18 mouse cellular contexts compared by ENCODE assay signal in genomic region chr7:135860288-135860687, GRCm38 (mm10).
A peak's percentile ranks its signal among the peaks of the same experiment; 100 is the strongest.
DNase-seq lines count a peak whose midpoint lies in the region; ATAC-seq and TF ChIP-seq lines count a peak whose summit lies in the region.
"Had no signal": no experiment of that assay in that cellular context is flagged by ENCODE, and none has a peak within 500 bp of the region (broad histone marks: within the 10 kb centered on the region; RNA-seq: fewer than 3 reads in every experiment).

No protein-coding gene starts in this region.

- H3K27me3 ChIP-seq in heart, embryonic 15.5 days: 0 out of 2 replicates have a peak, but pooled peaks cover 2% of the 10 kb centered on the region
- H3K27me3 ChIP-seq in heart, adult 2 months (ENCODE audit: control insufficient read depth, insufficient read depth, low read length): no peaks in the 10 kb centered on the region
- H3K27me3 ChIP-seq in kidney, embryonic 16.5 days (ENCODE audit: insufficient read depth, low read length): no peaks in the 10 kb centered on the region
- peaks cover 36% of the 10 kb centered on the region for H3K27me3 ChIP-seq in limb, embryonic 10.5 days (ENCODE audit: low read depth, poor library complexity, severe bottlenecking)
- H3K27me3 ChIP-seq: hindbrain, embryonic 15.5 days had no signal

- H3K4me2 ChIP-seq in heart, embryonic 15.5 days: no peak overlapping the region
- H3K4me2 ChIP-seq in kidney, embryonic 16.5 days (replicated peaks; ENCODE audit: low read depth, low read length): no peak overlapping the region
- H3K4me2 ChIP-seq: forebrain, embryonic 12.5 days; hindbrain, embryonic 15.5 days; liver, embryonic 12.5 days had no signal

- H3K36me3 ChIP-seq in heart, embryonic 15.5 days: no peaks in the 10 kb centered on the region
- no peaks in the 10 kb centered on the region for H3K36me3 ChIP-seq in heart, adult 2 months (ENCODE audit: control insufficient read depth, insufficient read depth, low read length)
- H3K36me3 ChIP-seq in kidney, embryonic 16.5 days (ENCODE audit: insufficient read depth, low read length): no peaks in the 10 kb centered on the region
- H3K36me3 ChIP-seq in limb, embryonic 10.5 days: no peaks in the 10 kb centered on the region
- H3K36me3 ChIP-seq: forebrain, embryonic 12.5 days; G1E; hindbrain, embryonic 15.5 days; liver, embryonic 12.5 days had no signal

- WGBS in heart, embryonic 15.5 days: 55% methylated on average over 4 of the region's 4 CpGs
- WGBS in heart, adult 2 months: 50% methylated on average over 4 of the region's 4 CpGs
- WGBS in kidney, embryonic 16.5 days: 35% methylated on average over 4 of the region's 4 CpGs
- 82% methylated on average over 4 of the region's 4 CpGs for WGBS in limb, embryonic 10.5 days

- peak overlapping the region; percentile 54; the same call in 1 of the 2 replicates for H3K27ac ChIP-seq in heart, embryonic 15.5 days
- no peak overlapping the region for H3K27ac ChIP-seq in heart, adult 2 months
- peak overlapping the region; percentile 76 for H3K27ac ChIP-seq in kidney, embryonic 16.5 days (ENCODE audit: low read length)
- H3K27ac ChIP-seq in limb, embryonic 10.5 days: peak overlapping the region; percentile 59; the same call in 1 of the 2 replicates
- H3K27ac ChIP-seq: forebrain, embryonic 12.5 days; hindbrain, embryonic 15.5 days; layer of hippocampus, adult 2 months; liver, embryonic 12.5 days had no signal

- H3K9ac ChIP-seq in heart, embryonic 15.5 days: no peak overlapping the region
- H3K9ac ChIP-seq in heart, adult 2 months (ENCODE audit: low read depth, low read length): no peak overlapping the region
- no peak overlapping the region for H3K9ac ChIP-seq in kidney, embryonic 16.5 days (replicated peaks; ENCODE audit: low read length)
- H3K9ac ChIP-seq: forebrain, embryonic 12.5 days; hindbrain, embryonic 15.5 days; liver, embryonic 12.5 days had no signal

- intact Hi-C loops in heart, adult 2 months (cut with DNase I): no loop called here

- ATAC-seq in heart, embryonic 15.5 days (replicated peaks; ENCODE audit: insufficient number of reproducible peaks, insufficient read depth, low FRiP score, low read depth): no peak
- no peak for ATAC-seq in kidney, embryonic 16.5 days (ENCODE audit: low FRiP score, low TSS enrichment)
- ATAC-seq: activated CD4-positive, CD25-positive, alpha-beta regulatory T cell, adult 4 months; liver, embryonic 12.5 days had no signal

- H3K4me3 ChIP-seq in heart, embryonic 15.5 days: no peak overlapping the region
- no peak overlapping the region for H3K4me3 ChIP-seq in heart, adult 2 months
- H3K4me3 ChIP-seq in kidney, embryonic 16.5 days (ENCODE audit: low read length): no peak overlapping the region
- H3K4me3 ChIP-seq in limb, embryonic 10.5 days: no peak overlapping the region
- H3K4me3 ChIP-seq: forebrain, embryonic 12.5 days; hindbrain, embryonic 15.5 days; layer of hippocampus, adult 2 months; liver, embryonic 12.5 days had no signal

- H3K79me2 ChIP-seq in heart, adult 2 months (replicated peaks; ENCODE audit: control insufficient read depth, insufficient read depth, low read length): no peaks in the 10 kb centered on the region

- no peak for TF ChIP-seq POLR2A in heart, adult 2 months (IDR thresholded peaks at IDR 0.05; ENCODE audit: insufficient read depth, low read depth, low read length)

- no peak for TF ChIP-seq EP300 in heart, adult 2 months (IDR thresholded peaks at IDR 0.05; ENCODE audit: insufficient read depth, low read depth, low read length)

- no peak for TF ChIP-seq CTCF in heart, adult 2 months (IDR thresholded peaks at IDR 0.05)

- H3K4me1 ChIP-seq in heart, embryonic 15.5 days (replicated peaks): peaks cover 20% of the 10 kb centered on the region
- no peaks in the 10 kb centered on the region; the same call in none of the 2 replicates for H3K4me1 ChIP-seq in heart, adult 2 months (ENCODE audit: control insufficient read depth, insufficient read depth, low read length)
- peaks cover 48% of the 10 kb centered on the region for H3K4me1 ChIP-seq in kidney, embryonic 16.5 days (ENCODE audit: insufficient read depth, low read length)
- H3K4me1 ChIP-seq in limb, embryonic 10.5 days: peaks cover 53% of the 10 kb centered on the region
- H3K4me1 ChIP-seq: liver, embryonic 12.5 days had no signal

- DNase-seq in heart, adult 2 months: no peak
- no peak for DNase-seq in kidney, adult 8-10 months
- no peak for DNase-seq in limb, embryonic 10.5 days (ENCODE audit: low spot score)
- DNase-seq in retina, embryonic 14.5 days (ENCODE audit: low spot score): no peak
- no peak for DNase-seq in frontal cortex, postnatal 25 days (ENCODE audit: low spot score in 2 of 2)
- DNase-seq: cerebellum, adult 9-11 months; gastrocnemius, postnatal 14 days; lung, adult 2 months; right cerebral cortex, adult 18-20 months; thymus, postnatal 36 days had no signal

- H3K9me3 ChIP-seq in heart, embryonic 15.5 days (replicated peaks): no peaks in the 10 kb centered on the region
- H3K9me3 ChIP-seq in kidney, embryonic 16.5 days (ENCODE audit: low read length): no peaks in the 10 kb centered on the region
- no peaks in the 10 kb centered on the region for H3K9me3 ChIP-seq in limb, embryonic 10.5 days (replicated peaks)
- H3K9me3 ChIP-seq: forebrain, embryonic 12.5 days; hindbrain, embryonic 15.5 days; liver, embryonic 12.5 days had no signal
